Mouse (Mus musculus) heart, embryonic 16.5 days (tissue): ENCODE measurements around the gene Pprc1. TPM values are rescaled to one million over a fixed set of nuclear protein-coding genes. Genes with fewer than 3 reads are reported as not detected.

Experiments
- ATAC-seq: fragments of 200-750 bp; cut with Nextera tagmentation; replicated peaks from 2 replicates; pipeline ENCODE4 v1.8.0; 2017; ENCODE audit warnings: moderate number of reproducible peaks; ENCODE audit not compliant: insufficient read depth, low FRiP score; ENCODE audit errors: extremely low read depth
- H3K27ac ChIP-seq: fragments of 300-500 bp; sonication (generic); 2 replicates; pipeline ENCODE4 v1.5.1; 2014; ENCODE audit warnings: mild to moderate bottlenecking, low read length, control low read depth, moderate library complexity
- H3K27me3 ChIP-seq: fragments of 300-500 bp; sonication (generic); 2 replicates; pipeline ENCODE4 v1.6.1; 2014; ENCODE audit warnings: low read length, mixed read lengths; ENCODE audit not compliant: control insufficient read depth, insufficient read depth
- H3K36me3 ChIP-seq: fragments of 300-500 bp; sonication (generic); 2 replicates; pipeline ENCODE4 v1.6.1; 2014; ENCODE audit not compliant: control insufficient read depth, insufficient read depth
- H3K4me1 ChIP-seq: fragments of 300-500 bp; sonication (generic); 2 replicates; pipeline ENCODE4 v1.6.1; 2014; ENCODE audit warnings: low read length, mixed read lengths; ENCODE audit not compliant: control insufficient read depth, insufficient read depth
- H3K4me2 ChIP-seq: fragments of 300-500 bp; sonication (generic); 2 replicates; pipeline ENCODE4 v1.6.1; 2014; ENCODE audit warnings: low read depth, mild to moderate bottlenecking, control low read depth, low read length
- H3K4me3 ChIP-seq: fragments of 300-500 bp; sonication (generic); 2 replicates; pipeline ENCODE4 v1.5.1; 2014; ENCODE audit warnings: mild to moderate bottlenecking, control low read depth, low read length
- H3K9ac ChIP-seq: fragments of 300-500 bp; sonication (generic); 2 replicates; pipeline ENCODE4 v1.6.1; 2014; ENCODE audit warnings: low read length, control low read depth
- H3K9me3 ChIP-seq: fragments of 300-500 bp; sonication (generic); replicated peaks from 2 replicates; pipeline ENCODE4 v1.6.1; 2016; ENCODE audit warnings: low read length; ENCODE audit not compliant: control insufficient read depth
- WGBS: fragments of 180-500 bp; shearing (Covaris S2); extraction: QIAGEN DNeasy Blood & Tissue Kit; methylation state at CpG from one replicate; pipeline ENCODE4 v1.1.7; 2014; 5-methylcytosine and 5-hydroxymethylcytosine counted together
- polyA plus RNA-seq: library from polyadenylated mRNA; unstranded; fragments of >200 nt; fragmentation: Nextera tagmentation; extraction: Ambion mirVana; gene quantifications from 2 replicates; pipeline ENCODE4 v1.2.1, GENCODE M21; 2015

The Pprc1 gene
- polyA plus RNA-seq, 1 experiment from 2014 or later, result 19.3 TPM

- no peaks in the 10 kb centered on the region for H3K9me3 ChIP-seq
Observed at GRCm38 (mm10) chr19:46037925-46038850, 6.5 kb upstream of the Pprc1 start.

GRCm38 (mm10) chr19:46038851-46039260, 5.8 kb upstream of the Pprc1 start:
- Histone ChIP-seq H3K9ac (peak overlapping the region; percentile 95), H3K36me3 (peaks cover 27% of the 10 kb centered on the region), H3K27ac (peak overlapping the region; percentile 91), H3K4me3 (peak overlapping the region; percentile 86), H3K9me3 (no peaks in the 10 kb centered on the region), H3K4me2 (peak overlapping the region; percentile 97), H3K4me1 (peaks cover 61% of the 10 kb centered on the region), H3K27me3 (no peaks in the 10 kb centered on the region)
- WGBS, result 1% methylated on average over 17 of the region's 17 CpGs
- ATAC-seq, result 0 out of 2 replicates have a peak, but pooled peaks have one; percentile 5

More at GRCm38 (mm10) chr19:46037925-46038850, 6.5 kb upstream of the Pprc1 start:
- Histone ChIP-seq H3K27ac (peak overlapping the region; percentile 91), H3K4me1 (peaks cover 54% of the 10 kb centered on the region), H3K27me3 (no peaks in the 10 kb centered on the region), H3K4me2 (peak overlapping the region; percentile 97), H3K36me3 (peaks cover 34% of the 10 kb centered on the region), H3K9ac (peak overlapping the region; percentile 95), H3K4me3 (peak overlapping the region; percentile 86)
- 7% methylated on average over 13 of the region's 13 CpGs for WGBS
- ATAC-seq, result no peak

- H3K9me3 ChIP-seq, result no peaks in the 10 kb centered on the region
- H3K4me1 ChIP-seq, result peaks cover 63% of the 10 kb centered on the region
- H3K4me3 ChIP-seq, result peak overlapping the region; percentile 86
- ATAC-seq, result peak; percentile 77
- H3K36me3 ChIP-seq, result peaks cover 21% of the 10 kb centered on the region
- 2% methylated on average over 24 of the region's 30 CpGs for WGBS
- H3K27me3 ChIP-seq, result no peaks in the 10 kb centered on the region
- peak overlapping the region; percentile 97 for H3K4me2 ChIP-seq
- H3K9ac ChIP-seq, result peak overlapping the region; percentile 95
- peak overlapping the region; percentile 91 for H3K27ac ChIP-seq
Observed at GRCm38 (mm10) chr19:46039478-46039877, 5.2 kb upstream of the Pprc1 start.

- no peaks in the 10 kb centered on the region for H3K9me3 ChIP-seq
- WGBS, result 36% methylated on average over 14 of the region's 14 CpGs
- ATAC-seq, result no peak
- peak overlapping the region; percentile 91 for H3K27ac ChIP-seq
- peaks cover 13% of the 10 kb centered on the region for H3K36me3 ChIP-seq
- H3K4me2 ChIP-seq, result peak overlapping the region; percentile 97
- H3K27me3 ChIP-seq, result no peaks in the 10 kb centered on the region
- H3K4me1 ChIP-seq, result peaks cover 63% of the 10 kb centered on the region
- H3K9ac ChIP-seq, result peak overlapping the region; percentile 95
- peak overlapping the region; percentile 86 for H3K4me3 ChIP-seq
Observed at GRCm38 (mm10) chr19:46040149-46040902, 4.4 kb upstream of the Pprc1 start.

DNA sequence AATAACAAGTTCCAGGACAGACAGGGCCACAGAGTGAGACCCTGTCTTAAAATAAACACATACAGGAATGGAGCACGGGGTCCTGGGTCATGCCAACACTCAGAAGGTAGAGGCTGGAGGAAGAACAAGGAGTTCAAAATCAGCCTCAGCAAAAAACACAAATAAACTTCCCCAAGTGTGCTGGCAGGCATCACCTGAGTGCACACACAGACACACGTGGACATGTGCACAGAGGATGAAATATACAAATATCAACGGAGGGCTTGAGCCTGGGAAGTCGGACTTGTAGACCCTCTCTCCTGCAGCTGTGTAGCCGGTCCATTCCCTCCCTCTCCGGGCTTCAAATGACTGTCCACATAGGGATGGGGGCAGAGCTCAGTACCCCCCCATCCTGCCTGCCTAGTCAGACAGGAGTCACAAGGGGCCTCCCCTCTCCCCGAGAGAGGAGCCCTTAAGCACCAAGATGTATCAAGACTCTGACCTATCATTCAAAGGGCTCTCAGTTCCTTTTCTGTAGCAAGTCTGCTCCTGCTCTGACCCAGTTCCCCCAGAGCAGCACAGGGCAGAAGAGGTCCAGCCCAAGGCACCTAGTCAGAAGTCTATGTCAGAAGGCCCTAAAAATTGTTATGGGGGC, 3.3 kb upstream of the Pprc1 start:
- Histone ChIP-seq H3K9me3 (no peaks in the 10 kb centered on the region), H3K4me1 (peaks cover 71% of the 10 kb centered on the region), H3K36me3 (0 out of 2 replicates have a peak, but pooled peaks cover 2% of the 10 kb centered on the region), H3K27ac (peak overlapping the region; percentile 99), H3K4me2 (peak overlapping the region; percentile 97), H3K27me3 (no peaks in the 10 kb centered on the region), H3K9ac (peak overlapping the region; percentile 97), H3K4me3 (peak overlapping the region; percentile 98)
- ATAC-seq, result no peak
- WGBS, result 15% methylated on average over 7 of the region's 7 CpGs

GRCm38 (mm10) chr19:46041933-46042475, 2.7 kb upstream of the Pprc1 start:
- Histone ChIP-seq H3K27ac (peak overlapping the region; percentile 99), H3K9me3 (no peaks in the 10 kb centered on the region), H3K4me2 (peak overlapping the region; percentile 97), H3K9ac (peak overlapping the region; percentile 97), H3K4me3 (peak overlapping the region; percentile 98), H3K27me3 (no peaks in the 10 kb centered on the region), H3K36me3 (no peaks in the 10 kb centered on the region), H3K4me1 (peaks cover 73% of the 10 kb centered on the region)
- peak; percentile 26 for ATAC-seq
- WGBS, result 0% methylated on average over 14 of the region's 14 CpGs

GRCm38 (mm10) chr19:46042476-46043011, 2.1 kb upstream of the Pprc1 start:
- Histone ChIP-seq H3K27ac (peak overlapping the region; percentile 99), H3K4me3 (peak overlapping the region; percentile 98), H3K9me3 (no peaks in the 10 kb centered on the region), H3K9ac (peak overlapping the region; percentile 97), H3K36me3 (no peaks in the 10 kb centered on the region), H3K27me3 (no peaks in the 10 kb centered on the region), H3K4me1 (peaks cover 70% of the 10 kb centered on the region), H3K4me2 (peak overlapping the region; percentile 97)
- no peak for ATAC-seq
- 4% methylated on average over 6 of the region's 6 CpGs for WGBS

DNA sequence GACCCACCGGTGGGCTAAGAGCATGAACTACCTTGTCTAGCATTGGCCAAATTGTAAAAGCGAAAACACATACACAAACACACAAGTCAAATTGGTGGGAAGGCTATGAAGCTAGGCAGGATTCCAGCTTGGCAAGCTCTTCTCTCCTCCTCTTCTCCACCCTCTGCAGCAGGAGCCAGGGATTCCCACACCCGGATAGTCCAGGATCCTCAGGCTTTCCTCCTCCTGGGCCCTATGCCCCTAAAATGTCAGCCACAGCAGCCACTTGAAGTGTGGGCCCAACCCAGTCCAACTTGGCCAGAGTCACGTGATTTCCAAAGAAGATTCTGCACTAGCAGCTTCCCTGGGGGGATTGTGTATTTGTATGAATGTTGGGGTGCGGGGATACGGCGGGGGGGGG, 1.3 kb upstream of the Pprc1 start:
- no peak for ATAC-seq
- Histone ChIP-seq H3K27ac (peak overlapping the region; percentile 99), H3K36me3 (no peaks in the 10 kb centered on the region), H3K9me3 (no peaks in the 10 kb centered on the region), H3K4me1 (peaks cover 62% of the 10 kb centered on the region), H3K9ac (peak overlapping the region; percentile 97), H3K4me2 (peak overlapping the region; percentile 97), H3K27me3 (no peaks in the 10 kb centered on the region), H3K4me3 (peak overlapping the region; percentile 98)
- WGBS, result 57% methylated on average over 7 of the region's 7 CpGs
